Mouse (Mus musculus): Measurements from ENCODE around the gene Dgkg. TPM values are rescaled to one million over a fixed set of nuclear protein-coding genes. Genes with fewer than 3 reads are reported as not detected.

Gene Dgkg
- polyA plus RNA-seq, 1 experiment: 44.3 TPM

DNA sequence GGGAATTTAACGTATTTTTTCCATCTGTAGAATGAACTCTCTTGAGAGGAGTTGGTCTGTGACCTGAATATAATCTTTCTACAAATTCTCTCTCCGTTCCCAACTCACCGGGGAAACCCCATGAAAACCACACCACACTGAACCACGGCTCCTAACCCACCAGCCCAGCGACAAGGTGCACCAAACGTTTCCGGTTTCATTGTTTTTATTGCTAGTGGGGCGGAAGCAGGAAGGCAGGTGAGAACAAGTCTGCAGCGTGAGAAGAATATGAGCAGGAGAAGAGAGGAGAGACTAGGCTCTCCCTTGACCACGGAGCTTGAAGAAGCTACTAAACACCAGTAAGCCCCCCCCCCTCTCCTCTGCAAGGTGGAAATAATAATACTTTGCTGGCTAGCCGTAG, 190.6 kb downstream of the Dgkg start:
- Histone ChIP-seq H3K27ac (ENCODE audit: insufficient read depth, low read length) (no peak overlapping the region), H3K4me3 (replicated peaks; ENCODE audit: insufficient read depth, low read depth, low read length) (no peak overlapping the region), H3K27me3 (ENCODE audit: control insufficient read depth, insufficient read depth, low read length) (no peaks in the 10 kb centered on the region; the same call in 1 of the 2 replicates), H3K4me1 (ENCODE audit: control insufficient read depth, insufficient read depth, low read length) (peaks cover 2% of the 10 kb centered on the region)
- DNase-seq: no peak
- TF ChIP-seq CTCF (IDR thresholded peaks at IDR 0.05; ENCODE audit: borderline replicate concordance, insufficient read depth, low read depth, low read length) (no peak), POLR2A (IDR thresholded peaks at IDR 0.05; ENCODE audit: borderline replicate concordance, insufficient read depth, low read length) (no peak)
- WGBS: 73% methylated on average over 11 of the region's 11 CpGs

- H3K4me1 ChIP-seq (ENCODE audit: control insufficient read depth, insufficient read depth, low read length): peaks cover 2% of the 10 kb centered on the region; the same call in 1 of the 2 replicates
- no peak for TF ChIP-seq POLR2A (IDR thresholded peaks at IDR 0.05; ENCODE audit: borderline replicate concordance, insufficient read depth, low read length)
- no peak for TF ChIP-seq CTCF (IDR thresholded peaks at IDR 0.05; ENCODE audit: borderline replicate concordance, insufficient read depth, low read depth, low read length)
- no peak for DNase-seq
- no peak overlapping the region for H3K4me3 ChIP-seq (replicated peaks; ENCODE audit: insufficient read depth, low read depth, low read length)
- no peak overlapping the region for H3K27ac ChIP-seq (ENCODE audit: insufficient read depth, low read length)
- 27% methylated on average over 3 of the region's 3 CpGs for WGBS
- H3K27me3 ChIP-seq (ENCODE audit: control insufficient read depth, insufficient read depth, low read length): no peaks in the 10 kb centered on the region; the same call in 1 of the 2 replicates
These were observed 194.8 kb downstream of the Dgkg start for GRCm38 (mm10) chr16:22462220-22462619.

GRCm38 (mm10) chr16:22461728-22462127, 195.3 kb downstream of the Dgkg start:
- WGBS: 66% methylated on average over 6 of the region's 6 CpGs
- H3K27me3 ChIP-seq (ENCODE audit: control insufficient read depth, insufficient read depth, low read length): no peaks in the 10 kb centered on the region; the same call in 1 of the 2 replicates
- H3K4me1 ChIP-seq (ENCODE audit: control insufficient read depth, insufficient read depth, low read length): peaks cover 2% of the 10 kb centered on the region; the same call in 1 of the 2 replicates
- DNase-seq: no peak
- H3K4me3 ChIP-seq (replicated peaks; ENCODE audit: insufficient read depth, low read depth, low read length): no peak overlapping the region
- TF ChIP-seq CTCF (IDR thresholded peaks at IDR 0.05; ENCODE audit: borderline replicate concordance, insufficient read depth, low read depth, low read length) (no peak), POLR2A (IDR thresholded peaks at IDR 0.05; ENCODE audit: borderline replicate concordance, insufficient read depth, low read length) (no peak)
- no peak overlapping the region for H3K27ac ChIP-seq (ENCODE audit: insufficient read depth, low read length)

- TF ChIP-seq CTCF (IDR thresholded peaks at IDR 0.05; ENCODE audit: borderline replicate concordance, insufficient read depth, low read depth, low read length): no peak
- TF ChIP-seq POLR2A (IDR thresholded peaks at IDR 0.05; ENCODE audit: borderline replicate concordance, insufficient read depth, low read length): no peak
- H3K4me1 ChIP-seq (ENCODE audit: control insufficient read depth, insufficient read depth, low read length): peaks cover 2% of the 10 kb centered on the region; the same call in 1 of the 2 replicates
- 97% methylated on average over 1 of the region's 1 CpGs for WGBS
- DNase-seq: no peak
- no peak overlapping the region for H3K27ac ChIP-seq (ENCODE audit: insufficient read depth, low read length)
- H3K4me3 ChIP-seq (replicated peaks; ENCODE audit: insufficient read depth, low read depth, low read length): no peak overlapping the region
- H3K27me3 ChIP-seq (ENCODE audit: control insufficient read depth, insufficient read depth, low read length): no peaks in the 10 kb centered on the region; the same call in 1 of the 2 replicates
These were observed 196.1 kb downstream of the Dgkg start for GRCm38 (mm10) chr16:22460960-22461359.

- no peak for TF ChIP-seq CTCF (IDR thresholded peaks at IDR 0.05; ENCODE audit: borderline replicate concordance, insufficient read depth, low read depth, low read length)
- TF ChIP-seq POLR2A (IDR thresholded peaks at IDR 0.05; ENCODE audit: borderline replicate concordance, insufficient read depth, low read length): no peak
- DNase-seq: no peak
- 94% methylated on average over 9 of the region's 9 CpGs for WGBS
These were observed 204.9 kb downstream of the Dgkg start for GRCm38 (mm10) chr16:22452082-22452481.

DNA sequence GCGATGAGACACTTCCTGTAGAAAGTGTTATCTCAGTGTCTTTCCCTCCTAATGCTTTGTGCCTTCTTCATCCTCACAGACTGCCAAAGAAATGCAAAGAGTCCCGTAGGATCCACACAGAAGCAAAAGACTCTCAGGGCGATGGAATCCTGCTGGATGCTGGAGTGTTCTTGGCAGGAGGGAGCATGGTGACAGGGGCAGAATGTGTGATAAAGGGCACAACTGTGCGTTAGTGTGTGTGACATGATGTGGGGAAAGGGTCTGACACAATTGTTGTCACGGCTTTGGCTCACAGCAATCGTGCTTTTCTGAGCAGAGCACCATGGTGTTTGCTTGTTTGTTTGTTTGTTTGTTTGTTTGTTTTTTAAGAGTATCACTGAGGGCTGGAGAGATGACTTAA, 208.9 kb downstream of the Dgkg start:
- DNase-seq: no peak
- no peaks in the 10 kb centered on the region for H3K27me3 ChIP-seq (ENCODE audit: control insufficient read depth, insufficient read depth, low read length)
- no peak for TF ChIP-seq POLR2A (IDR thresholded peaks at IDR 0.05; ENCODE audit: borderline replicate concordance, insufficient read depth, low read length)
- WGBS: 65% methylated on average over 6 of the region's 6 CpGs
- H3K4me3 ChIP-seq (replicated peaks; ENCODE audit: insufficient read depth, low read depth, low read length): no peak overlapping the region
- H3K4me1 ChIP-seq (ENCODE audit: control insufficient read depth, insufficient read depth, low read length): no peaks in the 10 kb centered on the region
- no peak overlapping the region for H3K27ac ChIP-seq (ENCODE audit: insufficient read depth, low read length)

More at GRCm38 (mm10) chr16:22452082-22452481, 204.9 kb downstream of the Dgkg start:
- no peaks in the 10 kb centered on the region for H3K4me1 ChIP-seq (ENCODE audit: control insufficient read depth, insufficient read depth, low read length)
- no peak overlapping the region for H3K4me3 ChIP-seq (replicated peaks; ENCODE audit: insufficient read depth, low read depth, low read length)
- H3K27ac ChIP-seq (ENCODE audit: insufficient read depth, low read length): no peak overlapping the region
- H3K27me3 ChIP-seq (ENCODE audit: control insufficient read depth, insufficient read depth, low read length): no peaks in the 10 kb centered on the region

DNA sequence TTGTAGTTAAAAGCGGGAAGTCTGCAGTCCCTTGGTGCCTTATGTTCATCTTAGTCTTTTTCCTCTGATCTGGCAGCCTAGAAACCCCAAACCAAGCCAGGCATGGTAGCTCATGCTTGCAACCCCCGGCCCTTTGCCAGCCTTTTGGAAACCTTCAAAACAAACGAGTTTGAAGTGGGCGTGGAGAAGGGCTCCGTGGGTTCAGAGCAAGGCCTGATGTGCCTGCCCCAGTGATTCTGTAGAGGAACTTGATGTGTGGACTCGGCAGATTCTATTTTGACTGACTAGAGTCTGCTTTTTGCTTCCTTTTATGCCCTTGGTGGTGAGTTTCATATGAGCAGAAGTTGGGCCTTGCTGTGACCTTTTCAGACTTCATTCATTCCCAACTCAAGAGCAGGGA, 212.2 kb downstream of the Dgkg start:
- DNase-seq: no peak
- WGBS: 71% methylated on average over 6 of the region's 6 CpGs
- no peaks in the 10 kb centered on the region for H3K27me3 ChIP-seq (ENCODE audit: control insufficient read depth, insufficient read depth, low read length)
- H3K27ac ChIP-seq (ENCODE audit: insufficient read depth, low read length): no peak overlapping the region
- H3K4me1 ChIP-seq (ENCODE audit: control insufficient read depth, insufficient read depth, low read length): peaks cover 8% of the 10 kb centered on the region; the same call in 1 of the 2 replicates
- no peak overlapping the region for H3K4me3 ChIP-seq (replicated peaks; ENCODE audit: insufficient read depth, low read depth, low read length)
- no peak for TF ChIP-seq CTCF (IDR thresholded peaks at IDR 0.05; ENCODE audit: borderline replicate concordance, insufficient read depth, low read depth, low read length)
- no peak for TF ChIP-seq POLR2A (IDR thresholded peaks at IDR 0.05; ENCODE audit: borderline replicate concordance, insufficient read depth, low read length)

DNA sequence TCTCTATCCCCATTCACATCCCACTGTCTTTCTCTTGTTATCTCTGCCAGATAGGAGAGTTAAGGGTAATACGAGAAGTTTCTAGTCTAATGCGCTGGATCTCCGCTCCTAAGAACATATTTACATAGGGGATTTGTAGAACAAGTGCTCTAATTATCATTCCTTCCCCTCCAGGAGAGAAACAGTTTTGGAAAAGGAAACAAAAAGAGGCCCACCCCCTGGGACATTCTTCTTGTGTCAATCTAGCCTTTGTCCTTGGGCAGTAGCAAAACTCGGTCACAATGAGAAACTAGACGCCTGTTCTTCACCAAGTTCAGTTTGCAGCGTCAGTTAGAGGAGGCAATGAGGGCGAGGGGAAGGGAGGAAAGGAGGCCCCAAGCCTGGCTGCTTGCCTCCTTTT, 214.8 kb downstream of the Dgkg start:
- Histone ChIP-seq H3K27ac (ENCODE audit: insufficient read depth, low read length) (no peak overlapping the region), H3K27me3 (ENCODE audit: control insufficient read depth, insufficient read depth, low read length) (no peaks in the 10 kb centered on the region), H3K4me1 (ENCODE audit: control insufficient read depth, insufficient read depth, low read length) (peaks cover 8% of the 10 kb centered on the region; the same call in 1 of the 2 replicates), H3K4me3 (replicated peaks; ENCODE audit: insufficient read depth, low read depth, low read length) (no peak overlapping the region)
- no peak for DNase-seq
- TF ChIP-seq CTCF (IDR thresholded peaks at IDR 0.05; ENCODE audit: borderline replicate concordance, insufficient read depth, low read depth, low read length) (no peak), POLR2A (IDR thresholded peaks at IDR 0.05; ENCODE audit: borderline replicate concordance, insufficient read depth, low read length) (no peak)
- WGBS: 80% methylated on average over 7 of the region's 7 CpGs

Measured in cerebellum, adult 2 months (tissue).